In the genomic region with DNA sequence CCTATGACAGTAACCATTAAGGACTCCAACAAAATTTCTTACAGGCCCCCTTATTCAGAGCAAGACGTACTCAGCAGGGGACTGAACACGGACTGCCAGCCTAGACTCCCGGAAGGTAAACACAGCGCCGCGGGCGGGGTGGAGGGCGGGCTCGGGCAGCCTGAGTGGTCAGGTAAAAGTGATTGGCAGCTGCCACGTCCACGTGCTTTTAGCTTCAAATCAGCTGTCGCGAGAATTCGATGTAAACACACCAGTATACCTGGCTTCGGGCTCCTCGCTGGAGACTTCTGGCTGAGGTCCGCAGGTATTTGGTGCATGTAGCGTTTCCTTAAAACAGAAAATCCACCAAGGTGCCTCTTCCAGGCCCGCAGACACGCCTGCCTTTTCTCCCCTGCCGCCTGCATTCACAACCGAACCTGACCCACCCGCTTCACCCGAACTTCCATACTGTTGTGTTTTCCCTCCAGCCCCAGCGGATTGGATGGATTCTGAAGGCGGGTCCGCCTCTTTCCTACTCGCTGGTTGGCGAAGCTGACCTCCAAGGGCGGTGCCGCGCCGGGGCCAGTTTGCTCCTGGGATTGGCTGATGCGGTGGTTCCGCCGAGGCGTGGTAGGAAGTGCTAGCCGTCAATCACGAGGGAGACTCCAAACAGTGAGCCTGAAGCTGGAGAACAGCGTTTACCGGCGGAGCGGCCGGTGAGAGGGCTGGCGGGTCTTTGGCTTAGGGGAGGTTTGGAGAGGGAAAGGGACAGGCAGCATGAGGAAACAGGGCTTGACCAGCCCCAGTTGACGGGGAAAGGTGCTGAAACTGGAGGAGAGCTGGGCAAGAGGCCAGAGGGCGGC, we compare ENCODE assay signal across 8 mouse cellular contexts. TPM values are rescaled to one million over a fixed set of nuclear protein-coding genes. Genes with fewer than 3 reads are reported as not detected.
DNase-seq lines count a peak whose midpoint lies in the region; ATAC-seq lines count a peak whose summit lies in the region.

Gene Bcas3, plus strand, starts transcription at position 629 of the 842 bp plus-strand sequence.

- under 1% methylated on average over 47 of the region's 47 CpGs for WGBS in forebrain, embryonic 14.5 days
- under 1% methylated on average over 47 of the region's 47 CpGs for WGBS in neural tube, embryonic 15.5 days

- no peak within 1 kb of the TSS for H3K27ac ChIP-seq in forebrain, embryonic 14.5 days (ENCODE audit: low read depth, low read length)
- peak within 1 kb of the TSS; percentile 72 for H3K27ac ChIP-seq in neural tube, embryonic 15.5 days (replicated peaks)

- peak within 1 kb of the TSS; percentile 67 for H3K9ac ChIP-seq in forebrain, embryonic 14.5 days (ENCODE audit: low read length)
- H3K9ac ChIP-seq in neural tube, embryonic 15.5 days (replicated peaks): peak within 1 kb of the TSS; percentile 87

- no peaks in the 10 kb centered on the region for H3K36me3 ChIP-seq in forebrain, embryonic 14.5 days (ENCODE audit: control insufficient read depth, insufficient read depth, low read length)
- H3K36me3 ChIP-seq in neural tube, embryonic 15.5 days: no peaks in the 10 kb centered on the region

- H3K4me1 ChIP-seq in forebrain, embryonic 14.5 days (ENCODE audit: control insufficient read depth, insufficient read depth, low read length): peaks cover 4% of the 10 kb centered on the region; the same call in 1 of the 2 replicates
- peaks cover 12% of the 10 kb centered on the region for H3K4me1 ChIP-seq in neural tube, embryonic 15.5 days

- H3K4me3 ChIP-seq in forebrain, embryonic 14.5 days (ENCODE audit: low read depth, low read length): peak within 1 kb of the TSS; percentile 46
- H3K4me3 ChIP-seq in neural tube, embryonic 15.5 days (replicated peaks): peak within 1 kb of the TSS; percentile 79

- H3K4me2 ChIP-seq in forebrain, embryonic 14.5 days (ENCODE audit: low read length): peak within 1 kb of the TSS; percentile 82
- H3K4me2 ChIP-seq in neural tube, embryonic 15.5 days: peak within 1 kb of the TSS; percentile 90

- peak; percentile 98 for DNase-seq in ES-CJ7 (ENCODE audit: low read depth, low spot score)
- DNase-seq in cerebellum, adult 11 months: peak; percentile 98
- DNase-seq in forebrain, embryonic 14.5 days (ENCODE audit: low spot score): peak; percentile 99
- DNase-seq in heart, postnatal 14 days: peak; percentile 97
- peak; percentile 99 for DNase-seq in layer of hippocampus, adult 11-12 months (ENCODE audit: low spot score)
- peak; percentile 99 to 100 for DNase-seq in lung, adult 18-20 months
- peak; percentile 99 for DNase-seq in testis, postnatal 14 days (ENCODE audit: low spot score)

- H3K9me3 ChIP-seq in forebrain, embryonic 14.5 days (replicated peaks; ENCODE audit: control insufficient read depth, low read length): no peaks in the 10 kb centered on the region
- no peaks in the 10 kb centered on the region for H3K9me3 ChIP-seq in neural tube, embryonic 15.5 days (replicated peaks)

- intact Hi-C loops in heart, postnatal 14 days (cut with DNase I): loop anchor here (2.0 kb wide), 1 partner anchor 42 kb away; the partner anchor contains the start of gene Ppm1d

- ATAC-seq in forebrain, embryonic 14.5 days: peak; percentile 100
- ATAC-seq in neural tube, embryonic 15.5 days (ENCODE audit: low FRiP score): peak; percentile 99

- H3K27me3 ChIP-seq in forebrain, embryonic 14.5 days (replicated peaks; ENCODE audit: control insufficient read depth, insufficient read depth, low read length): no peaks in the 10 kb centered on the region
- no peaks in the 10 kb centered on the region for H3K27me3 ChIP-seq in neural tube, embryonic 15.5 days (replicated peaks)

RNA-seq across cellular contexts. Expression of gene Bcas3, which starts in this region (rescaled TPM):
- 27.5 and 30.5 TPM in 2 replicates for polyA plus RNA-seq in forebrain, embryonic 14.5 days (2014; fragmentation: Nextera tagmentation; extraction: Ambion mirVana)
- 10 to 100 TPM; 33.7 to 39.2 TPM for total RNA-seq in heart, postnatal 14 days (2021)
- polyA plus RNA-seq in neural tube, embryonic 15.5 days (2015; fragmentation: Nextera tagmentation; extraction: Ambion mirVana): 30.0 and 31.6 TPM in 2 replicates
